Mouse (Mus musculus) liver, embryonic 16.5 days (tissue): Measurements from ENCODE around the gene Agpat3. TPM values are rescaled to one million over a fixed set of nuclear protein-coding genes. Genes with fewer than 3 reads are reported as not detected.
A peak's percentile ranks its signal among the peaks of the same experiment; 100 is the strongest.

Source experiments
- ATAC-seq: fragments of 200-750 bp; cut with Nextera tagmentation; 2 replicates; pipeline ENCODE4 v1.8.0; 2017; ENCODE audit warnings: low read depth, mild to moderate bottlenecking, moderate number of reproducible peaks, moderate library complexity
- H3K27ac ChIP-seq: fragments of 300-500 bp; sonication (generic); 2 replicates; pipeline ENCODE4 v1.5.1; 2014; ENCODE audit warnings: mild to moderate bottlenecking, low read length
- H3K27me3 ChIP-seq: fragments of 300-500 bp; sonication (generic); 2 replicates; pipeline ENCODE4 v1.6.1; 2014; ENCODE audit warnings: low read depth, low read length, mixed read lengths; ENCODE audit not compliant: control insufficient read depth, insufficient read depth
- H3K36me3 ChIP-seq: fragments of 300-500 bp; sonication (generic); 2 replicates; pipeline ENCODE4 v1.6.1; 2014; ENCODE audit warnings: mild to moderate bottlenecking; ENCODE audit not compliant: control insufficient read depth, insufficient read depth
- H3K4me1 ChIP-seq: fragments of 300-500 bp; sonication (generic); 2 replicates; pipeline ENCODE4 v1.6.1; 2014; ENCODE audit warnings: low read depth, low read length, mixed read lengths; ENCODE audit not compliant: control insufficient read depth
- H3K4me2 ChIP-seq: fragments of 300-500 bp; sonication (generic); 2 replicates; pipeline ENCODE4 v1.6.1; 2014; ENCODE audit warnings: low read depth, low read length, mixed read lengths
- H3K4me3 ChIP-seq: fragments of 300-500 bp; sonication (generic); 2 replicates; pipeline ENCODE4 v1.5.1; 2014; ENCODE audit warnings: low read depth, mild to moderate bottlenecking, low read length
- H3K9ac ChIP-seq: fragments of 300-500 bp; sonication (generic); 2 replicates; pipeline ENCODE4 v1.6.1; 2014; ENCODE audit warnings: low read depth, low read length
- H3K9me3 ChIP-seq: fragments of 300-500 bp; sonication (generic); replicated peaks from 2 replicates; pipeline ENCODE4 v1.6.1; 2016; ENCODE audit warnings: low read length; ENCODE audit not compliant: control insufficient read depth
- WGBS: fragments of 180-500 bp; shearing (Covaris S2); extraction: QIAGEN DNeasy Blood & Tissue Kit; methylation state at CpG from one replicate; pipeline ENCODE4 v1.1.7; 2014; ENCODE audit not compliant: insufficient replicate concordance; 5-methylcytosine and 5-hydroxymethylcytosine counted together
- polyA plus RNA-seq: library from polyadenylated mRNA; unstranded; fragments of >200 nt; fragmentation: Nextera tagmentation; extraction: Ambion mirVana; gene quantifications from 2 replicates; pipeline ENCODE4 v1.2.1, GENCODE M21; 2015

The Agpat3 gene
- polyA plus RNA-seq, 1 experiment from 2014 or later: 26.8 TPM

DNA sequence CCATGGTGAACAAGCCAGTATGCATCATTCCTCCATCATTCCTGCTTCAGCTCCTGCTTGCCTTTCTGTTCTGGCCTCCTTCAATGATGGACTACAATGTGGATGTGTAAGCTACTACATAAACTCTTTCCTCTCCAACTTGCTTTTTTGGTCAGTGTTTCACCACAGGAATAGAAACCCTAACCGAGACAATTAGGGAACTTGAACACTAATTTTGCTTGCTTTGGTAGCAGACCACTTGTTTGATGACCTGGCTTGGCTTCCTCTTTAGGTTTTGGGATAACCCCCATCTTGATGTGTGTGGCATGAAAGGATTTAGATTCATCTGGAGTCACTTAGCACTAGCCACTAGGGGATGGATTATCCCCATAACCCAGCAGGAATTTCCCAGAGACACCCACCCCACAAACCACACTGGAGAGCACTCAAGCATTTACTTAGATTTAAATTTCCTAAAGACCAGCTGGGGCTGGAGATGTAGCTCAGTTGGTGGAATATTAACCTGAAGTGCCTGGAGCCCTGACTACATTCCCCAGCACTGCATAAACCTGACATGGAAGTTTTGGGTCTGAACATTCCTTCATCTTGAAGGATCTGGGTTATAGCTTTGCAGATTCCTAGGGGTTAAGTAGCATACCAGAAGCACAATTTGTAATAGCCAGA, 3.8 kb upstream of the Agpat3 start:
- H3K36me3 ChIP-seq: no peaks in the 10 kb centered on the region
- peaks cover 33% of the 10 kb centered on the region for H3K27me3 ChIP-seq
- ATAC-seq: no peak
- no peak overlapping the region for H3K27ac ChIP-seq
- WGBS: 14% methylated on average over 1 of the region's 1 CpGs
- H3K4me1 ChIP-seq: no peaks in the 10 kb centered on the region; the same call in 1 of the 2 replicates
- no peak overlapping the region for H3K4me3 ChIP-seq
- H3K9ac ChIP-seq: no peak overlapping the region
- H3K9me3 ChIP-seq: no peaks in the 10 kb centered on the region
- no peak overlapping the region for H3K4me2 ChIP-seq

DNA sequence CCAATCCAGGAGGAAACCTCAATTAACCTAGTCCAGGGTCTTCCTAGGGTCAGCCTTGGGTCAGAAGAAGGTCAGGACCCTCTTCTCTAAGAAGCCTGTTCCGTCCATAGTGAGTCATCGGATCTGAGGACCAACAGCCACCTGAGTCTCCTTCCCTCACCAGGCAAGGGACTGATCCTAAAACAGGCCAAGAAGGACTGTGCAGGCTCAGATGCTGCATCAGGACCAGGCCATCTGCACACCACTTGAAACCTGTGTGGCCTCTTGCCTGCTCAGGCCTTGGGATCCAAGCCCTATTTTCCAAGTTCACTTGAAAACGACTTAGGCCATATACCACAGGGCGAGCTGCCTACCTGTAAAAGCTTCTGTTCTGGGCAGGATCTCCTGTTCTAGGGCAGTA, 907 bp upstream of the Agpat3 start:
- H3K4me3 ChIP-seq: no peak overlapping the region
- ATAC-seq: no peak
- 67% methylated on average over 4 of the region's 4 CpGs for WGBS
- H3K4me1 ChIP-seq: no peaks in the 10 kb centered on the region; the same call in 1 of the 2 replicates
- H3K9ac ChIP-seq: no peak overlapping the region
- no peaks in the 10 kb centered on the region for H3K36me3 ChIP-seq
- no peak overlapping the region for H3K4me2 ChIP-seq
- H3K27ac ChIP-seq: no peak overlapping the region
- no peaks in the 10 kb centered on the region for H3K9me3 ChIP-seq
- peaks cover 42% of the 10 kb centered on the region for H3K27me3 ChIP-seq

DNA sequence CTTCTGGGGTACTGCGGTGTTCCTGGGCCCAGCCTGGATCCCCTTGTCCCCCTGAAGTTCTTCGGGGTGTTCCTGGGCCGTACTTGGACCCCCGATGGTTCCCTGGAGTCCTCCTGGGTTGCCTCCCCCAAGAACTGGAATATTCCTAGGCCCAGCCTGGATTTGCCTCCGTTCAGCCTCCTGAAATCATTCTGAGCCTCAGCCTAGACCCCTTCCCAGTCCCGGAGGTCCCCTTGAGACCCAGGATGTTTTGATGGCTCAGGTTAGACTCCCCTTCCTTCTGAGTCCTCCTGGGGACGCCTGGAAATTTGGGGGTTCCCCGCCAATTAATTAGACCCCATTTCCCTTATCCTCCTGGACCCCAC, 359 bp upstream of the Agpat3 start:
- no peak for ATAC-seq
- no peaks in the 10 kb centered on the region for H3K36me3 ChIP-seq
- WGBS: 30% methylated on average over 8 of the region's 8 CpGs
- H3K4me1 ChIP-seq: no peaks in the 10 kb centered on the region; the same call in 1 of the 2 replicates
- no peaks in the 10 kb centered on the region for H3K9me3 ChIP-seq
- H3K4me3 ChIP-seq: peak overlapping the region; percentile 71
- peak overlapping the region; percentile 76 for H3K9ac ChIP-seq
- peaks cover 42% of the 10 kb centered on the region for H3K27me3 ChIP-seq
- 0 out of 2 replicates have a peak overlapping the region, but pooled peaks have one; percentile 5 for H3K27ac ChIP-seq
- H3K4me2 ChIP-seq: peak overlapping the region; percentile 71

GRCm38 (mm10) chr10:78351564-78351886, 764 bp downstream of the Agpat3 start:
- peaks cover 42% of the 10 kb centered on the region for H3K27me3 ChIP-seq
- peak overlapping the region; percentile 71 for H3K4me3 ChIP-seq
- 5% methylated on average over 13 of the region's 13 CpGs for WGBS
- no peaks in the 10 kb centered on the region for H3K9me3 ChIP-seq
- H3K4me1 ChIP-seq: no peaks in the 10 kb centered on the region; the same call in 1 of the 2 replicates
- peak overlapping the region; percentile 76 for H3K9ac ChIP-seq
- H3K4me2 ChIP-seq: peak overlapping the region; percentile 71
- no peaks in the 10 kb centered on the region for H3K36me3 ChIP-seq
- ATAC-seq: 0 out of 2 replicates have a peak, but pooled peaks have one; percentile 10
- peak overlapping the region; percentile 62 for H3K27ac ChIP-seq

- WGBS: 46% methylated on average over 6 of the region's 6 CpGs
- H3K36me3 ChIP-seq: no peaks in the 10 kb centered on the region
- peak overlapping the region; percentile 23 for H3K9ac ChIP-seq
- H3K4me1 ChIP-seq: no peaks in the 10 kb centered on the region; the same call in 1 of the 2 replicates
- ATAC-seq: no peak
- H3K4me3 ChIP-seq: peak overlapping the region; percentile 71
- H3K9me3 ChIP-seq: no peaks in the 10 kb centered on the region
- H3K27me3 ChIP-seq: peaks cover 42% of the 10 kb centered on the region
- H3K4me2 ChIP-seq: peak overlapping the region; percentile 71
- peak overlapping the region; percentile 25 for H3K27ac ChIP-seq
Observed at GRCm38 (mm10) chr10:78350796-78351556, 1.3 kb downstream of the Agpat3 start.

- Histone ChIP-seq H3K4me3 (peak overlapping the region; percentile 71), H3K27ac (peak overlapping the region; percentile 52), H3K9ac (no peak overlapping the region), H3K9me3 (no peaks in the 10 kb centered on the region), H3K36me3 (no peaks in the 10 kb centered on the region), H3K27me3 (peaks cover 41% of the 10 kb centered on the region), H3K4me1 (no peaks in the 10 kb centered on the region; the same call in none of the 2 replicates), H3K4me2 (peak overlapping the region; percentile 71)
- WGBS: 48% methylated on average over 15 of the region's 15 CpGs
- ATAC-seq: peak; percentile 73
Observed at GRCm38 (mm10) chr10:78349464-78350165, 2.7 kb downstream of the Agpat3 start.

GRCm38 (mm10) chr10:78348211-78348610, 4.1 kb downstream of the Agpat3 start:
- peaks cover 29% of the 10 kb centered on the region for H3K27me3 ChIP-seq

GRCm38 (mm10) chr10:78347486-78347885, 4.8 kb downstream of the Agpat3 start:
- Histone ChIP-seq H3K4me1 (no peaks in the 10 kb centered on the region; the same call in none of the 2 replicates), H3K9ac (no peak overlapping the region), H3K36me3 (no peaks in the 10 kb centered on the region), H3K4me2 (no peak overlapping the region), H3K9me3 (no peaks in the 10 kb centered on the region), H3K4me3 (no peak overlapping the region), H3K27ac (no peak overlapping the region), H3K27me3 (peaks cover 22% of the 10 kb centered on the region)
- ATAC-seq: no peak
- 73% methylated on average over 6 of the region's 6 CpGs for WGBS

More at GRCm38 (mm10) chr10:78348211-78348610, 4.1 kb downstream of the Agpat3 start:
- no peak for ATAC-seq
- Histone ChIP-seq H3K9me3 (no peaks in the 10 kb centered on the region), H3K36me3 (no peaks in the 10 kb centered on the region), H3K27ac (no peak overlapping the region), H3K4me1 (no peaks in the 10 kb centered on the region; the same call in none of the 2 replicates), H3K9ac (no peak overlapping the region), H3K4me3 (no peak overlapping the region), H3K4me2 (no peak overlapping the region)
- 68% methylated on average over 5 of the region's 5 CpGs for WGBS
